Mouse (Mus musculus) central nervous system, embryonic 14 days (tissue): Measurements from ENCODE around the gene Samt4. TPM values are rescaled to one million over a fixed set of nuclear protein-coding genes. Genes with fewer than 3 reads are reported as not detected.

Experiments
- polyA plus RNA-seq: library from polyadenylated mRNA; depleted of rRNA; stranded (reverse); fragments of >200 nt; gene quantifications from 2 replicates; pipeline ENCODE4 v1.2.3, GENCODE M21; 2012; rRNA removed

Samt4 gene
- not detected in 2 replicates for polyA plus RNA-seq

GRCm38 (mm10) chrX:154481702-154482101, at the start of gene Samt4:
TSS of gene Samt4 (plus strand) at chrX:154482002.

Other genes with a start within 250 kb of the Samt4 start
- gene 4930524N10Rik, start 138.6 kb upstream of the Samt4 start, polyA plus RNA-seq, result not detected in 2 replicates
- gene Samt2, start 97.4 kb downstream of the Samt4 start, polyA plus RNA-seq, result not detected in 2 replicates